Mouse (Mus musculus): ENCODE results near the gene Zar1. TPM values are rescaled to one million over a fixed set of nuclear protein-coding genes. Genes with fewer than 3 reads are reported as not detected.
A peak's percentile ranks its signal among the peaks of the same experiment; 100 is the strongest.
"Not testable (repeated sequence)": the region's sequence is repeated elsewhere in the genome, so short reads cannot be mapped to it uniquely, and the experiment has no call there.

Gene Zar1
- total and polyA plus RNA-seq, 2 experiments: not detected

GRCm38 (mm10) chr5:72587192-72587681 lies 6.2 kb upstream of the Zar1 start, which contains the start of gene Gm5868:
Gene Gm5868 (minus strand): TSS chr5:72587551.
- Histone ChIP-seq H3K27ac (replicated peaks; ENCODE audit: insufficient read depth, low read depth, low read length) (no peak within 1 kb of the TSS), H3K79me2 (ENCODE audit: control insufficient read depth, insufficient read depth, low read length) (no peaks in the 10 kb centered on the region), H3K36me3 (ENCODE audit: control insufficient read depth, insufficient read depth, low read length) (no peaks in the 10 kb centered on the region), H3K27me3 (ENCODE audit: control insufficient read depth, insufficient read depth, low read length) (peaks cover 8% of the 10 kb centered on the region), H3K4me3 (ENCODE audit: insufficient read depth, low read depth, low read length) (peak within 1 kb of the TSS; percentile 6; the same call in 1 of the 2 replicates), H3K9ac (ENCODE audit: low read depth, low read length) (no peak within 1 kb of the TSS), H3K4me1 (ENCODE audit: control insufficient read depth, insufficient read depth, low read length) (peaks cover 6% of the 10 kb centered on the region; the same call in 1 of the 2 replicates)
- WGBS: 5% methylated on average over 38 of the region's 38 CpGs
- TF ChIP-seq POLR2A (IDR thresholded peaks at IDR 0.05; ENCODE audit: extremely low read depth, insufficient read depth, low read length) (no peak), CTCF (IDR thresholded peaks at IDR 0.05; ENCODE audit: low read depth, low read length) (no peak)
- DNase-seq (ENCODE audit: extremely low read depth, low read depth, low spot score): no peak

DNA sequence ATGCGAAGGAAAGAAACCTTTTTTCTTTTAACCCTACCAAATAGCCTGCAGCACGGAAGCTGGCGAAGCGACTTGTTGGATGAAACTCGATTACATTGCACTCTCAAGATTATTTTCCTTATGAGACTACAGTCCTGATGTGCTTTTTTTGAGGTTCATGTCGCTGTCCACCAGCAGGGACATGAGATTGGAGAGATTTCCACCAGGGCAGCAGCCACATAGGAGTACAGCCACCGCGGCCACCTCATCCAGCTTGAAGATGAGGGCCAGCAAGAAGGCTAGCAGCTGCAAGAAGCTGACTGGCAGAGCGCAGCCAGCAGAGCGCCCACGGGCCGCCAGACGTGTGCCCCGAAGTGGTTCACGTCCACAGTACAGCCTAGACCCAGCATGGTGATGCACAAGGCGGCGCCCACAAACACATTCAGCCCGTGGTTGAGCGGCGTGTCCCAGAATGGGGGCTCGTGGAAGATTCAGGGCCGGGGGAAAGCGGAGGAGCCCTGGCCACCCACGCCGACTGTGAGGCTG lies 5.7 kb upstream of the Zar1 start:
- H3K27me3 ChIP-seq (ENCODE audit: control insufficient read depth, insufficient read depth, low read length); H3K27ac ChIP-seq (replicated peaks; ENCODE audit: insufficient read depth, low read depth, low read length); H3K4me3 ChIP-seq (ENCODE audit: insufficient read depth, low read depth, low read length); H3K36me3 ChIP-seq (ENCODE audit: control insufficient read depth, insufficient read depth, low read length); DNase-seq (ENCODE audit: extremely low read depth, low read depth, low spot score); H3K79me2 ChIP-seq (ENCODE audit: control insufficient read depth, insufficient read depth, low read length); H3K9ac ChIP-seq (ENCODE audit: low read depth, low read length); H3K4me1 ChIP-seq (ENCODE audit: control insufficient read depth, insufficient read depth, low read length): not testable (repeated sequence)
- 40% methylated on average over 25 of the region's 25 CpGs for WGBS

DNA sequence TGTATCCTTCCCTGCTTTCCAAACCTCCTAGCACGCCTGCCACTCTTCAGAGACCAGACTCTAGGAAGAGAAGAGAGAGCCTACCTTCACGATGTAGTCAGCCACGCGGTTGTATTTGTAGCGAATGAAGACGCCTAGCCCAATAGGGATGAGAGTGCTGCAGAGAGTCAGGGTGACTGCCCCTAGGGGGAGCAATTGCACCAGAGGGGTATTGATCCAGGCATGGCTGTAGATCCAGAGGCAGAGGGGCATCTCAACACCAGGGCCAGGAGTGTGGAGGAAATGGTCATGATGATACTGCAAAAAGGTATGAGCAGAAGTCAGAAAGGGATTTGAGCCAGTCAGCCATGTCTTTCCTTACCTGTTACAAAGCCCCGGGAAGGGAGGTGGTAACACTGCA lies 5.1 kb upstream of the Zar1 start:
- TF ChIP-seq CTCF (IDR thresholded peaks at IDR 0.05; ENCODE audit: low read depth, low read length): peak; percentile 74
- WGBS: 43% methylated on average over 7 of the region's 7 CpGs
- H3K36me3 ChIP-seq (ENCODE audit: control insufficient read depth, insufficient read depth, low read length); H3K4me1 ChIP-seq (ENCODE audit: control insufficient read depth, insufficient read depth, low read length); H3K27ac ChIP-seq (replicated peaks; ENCODE audit: insufficient read depth, low read depth, low read length); H3K9ac ChIP-seq (ENCODE audit: low read depth, low read length); H3K4me3 ChIP-seq (ENCODE audit: insufficient read depth, low read depth, low read length); H3K79me2 ChIP-seq (ENCODE audit: control insufficient read depth, insufficient read depth, low read length); H3K27me3 ChIP-seq (ENCODE audit: control insufficient read depth, insufficient read depth, low read length): not testable (repeated sequence)
- peak; percentile 20 for DNase-seq (ENCODE audit: extremely low read depth, low read depth, low spot score)

DNA sequence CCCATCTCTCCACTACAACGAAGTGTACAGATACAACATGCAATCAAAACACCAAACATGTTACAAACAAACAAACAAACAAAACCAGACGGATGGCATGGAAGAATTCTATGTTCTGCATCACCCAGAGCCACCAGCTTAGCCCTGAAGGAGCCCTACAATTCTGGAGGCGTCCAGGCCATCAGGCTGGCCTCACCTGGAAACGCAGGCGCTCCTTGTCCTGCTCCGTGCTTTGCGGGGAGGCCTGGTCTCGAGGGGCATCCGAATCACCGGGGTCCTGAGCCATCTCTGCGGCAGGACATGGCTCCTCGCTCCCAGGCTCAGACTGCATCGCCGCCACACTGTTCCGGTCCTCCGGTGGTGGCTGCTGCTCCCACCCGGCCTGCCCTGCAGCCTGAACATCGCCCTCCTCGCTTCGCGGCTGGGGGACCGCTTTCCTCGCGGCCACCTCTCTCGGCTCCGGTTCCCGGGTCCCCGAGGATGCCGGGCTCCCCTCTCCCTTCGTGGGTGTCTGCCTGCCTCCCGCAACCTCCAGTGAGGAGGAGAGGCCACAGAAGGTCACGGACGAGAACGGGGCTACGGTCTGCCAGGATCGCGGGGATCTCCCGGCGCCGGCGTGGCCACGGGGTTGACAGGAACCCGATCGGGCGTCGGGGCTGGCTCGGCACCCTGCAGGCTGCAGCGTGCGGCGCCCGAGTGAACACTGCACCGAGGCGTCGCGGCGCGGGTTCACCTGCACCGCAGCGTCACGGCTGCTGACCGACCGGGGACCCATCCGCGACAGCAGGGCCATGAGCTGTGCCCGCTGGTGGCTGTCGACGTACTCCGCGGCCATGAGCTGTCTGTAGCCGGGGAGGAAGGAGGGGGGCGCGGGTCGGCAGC lies 725 bp downstream of the Zar1 start:
- H3K36me3 ChIP-seq (ENCODE audit: control insufficient read depth, insufficient read depth, low read length); H3K4me1 ChIP-seq (ENCODE audit: control insufficient read depth, insufficient read depth, low read length); H3K79me2 ChIP-seq (ENCODE audit: control insufficient read depth, insufficient read depth, low read length); H3K27ac ChIP-seq (replicated peaks; ENCODE audit: insufficient read depth, low read depth, low read length); H3K9ac ChIP-seq (ENCODE audit: low read depth, low read length); DNase-seq (ENCODE audit: extremely low read depth, low read depth, low spot score): not testable (repeated sequence)
- WGBS: 6% methylated on average over 68 of the region's 73 CpGs
- Histone ChIP-seq H3K4me3 (ENCODE audit: insufficient read depth, low read depth, low read length) (peak overlapping the region; percentile 18; the same call in 1 of the 2 replicates), H3K27me3 (ENCODE audit: control insufficient read depth, insufficient read depth, low read length) (peaks cover 11% of the 10 kb centered on the region)

DNA sequence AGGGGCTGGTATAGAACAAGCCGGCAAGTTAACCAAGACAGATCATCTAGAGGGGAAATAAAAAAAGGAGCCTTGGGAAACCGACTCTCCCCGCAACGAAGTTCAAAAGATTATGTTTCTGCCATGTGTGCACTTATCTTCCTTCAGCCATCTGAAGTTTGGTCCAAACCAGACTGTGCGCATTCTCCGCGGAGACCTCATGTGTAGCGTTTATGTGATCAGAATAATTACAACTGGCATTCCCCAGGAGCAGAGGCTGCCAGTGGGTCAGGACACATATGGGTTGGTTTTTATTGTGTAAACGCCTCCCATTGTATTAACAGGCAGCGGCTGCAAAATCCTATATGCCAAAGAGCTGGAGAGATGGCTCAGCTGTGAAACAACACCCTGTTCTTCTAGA lies 1.5 kb downstream of the Zar1 start:
- not testable (repeated sequence) for DNase-seq (ENCODE audit: extremely low read depth, low read depth, low spot score); H3K4me3 ChIP-seq (ENCODE audit: insufficient read depth, low read depth, low read length); H3K36me3 ChIP-seq (ENCODE audit: control insufficient read depth, insufficient read depth, low read length); H3K4me1 ChIP-seq (ENCODE audit: control insufficient read depth, insufficient read depth, low read length); H3K27ac ChIP-seq (replicated peaks; ENCODE audit: insufficient read depth, low read depth, low read length); H3K79me2 ChIP-seq (ENCODE audit: control insufficient read depth, insufficient read depth, low read length); H3K9ac ChIP-seq (ENCODE audit: low read depth, low read length)
- WGBS: 84% methylated on average over 10 of the region's 10 CpGs
- H3K27me3 ChIP-seq (ENCODE audit: control insufficient read depth, insufficient read depth, low read length): peaks cover 11% of the 10 kb centered on the region

DNA sequence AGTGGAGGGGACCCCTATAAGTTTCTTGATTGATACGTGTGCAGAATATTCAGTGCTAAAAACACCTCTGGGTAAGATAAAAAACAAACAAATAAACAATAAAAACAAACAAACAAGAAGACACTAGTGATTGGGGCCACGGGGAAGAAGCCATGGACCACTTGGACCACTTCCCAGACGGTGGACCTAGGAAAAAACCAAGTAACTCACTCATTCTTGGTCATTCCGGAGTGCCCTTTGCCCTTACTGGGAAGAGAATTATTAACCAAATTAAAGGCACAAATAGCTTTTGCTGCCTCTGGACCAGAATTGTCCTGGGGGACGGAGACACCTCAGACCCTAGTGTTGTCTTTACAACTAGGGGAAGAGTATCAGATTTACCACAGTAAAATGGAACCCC lies 15.4 kb downstream of the Zar1 start:
- Histone ChIP-seq H3K4me1 (ENCODE audit: control insufficient read depth, insufficient read depth, low read length) (no peaks in the 10 kb centered on the region), H3K27ac (replicated peaks; ENCODE audit: insufficient read depth, low read depth, low read length) (no peak overlapping the region), H3K36me3 (ENCODE audit: control insufficient read depth, insufficient read depth, low read length) (no peaks in the 10 kb centered on the region), H3K4me3 (ENCODE audit: insufficient read depth, low read depth, low read length) (no peak overlapping the region), H3K9ac (ENCODE audit: low read depth, low read length) (no peak overlapping the region), H3K27me3 (ENCODE audit: control insufficient read depth, insufficient read depth, low read length) (no peaks in the 10 kb centered on the region), H3K79me2 (ENCODE audit: control insufficient read depth, insufficient read depth, low read length) (no peaks in the 10 kb centered on the region)
- 41% methylated on average over 5 of the region's 5 CpGs for WGBS
- DNase-seq (ENCODE audit: extremely low read depth, low read depth, low spot score): peak; percentile 81
- TF ChIP-seq POLR2A (IDR thresholded peaks at IDR 0.05; ENCODE audit: extremely low read depth, insufficient read depth, low read length) (no peak), CTCF (IDR thresholded peaks at IDR 0.05; ENCODE audit: low read depth, low read length) (no peak)

GRCm38 (mm10) chr5:72563183-72563582 lies 17.9 kb downstream of the Zar1 start:
- not testable (repeated sequence) for H3K36me3 ChIP-seq (ENCODE audit: control insufficient read depth, insufficient read depth, low read length); H3K4me3 ChIP-seq (ENCODE audit: insufficient read depth, low read depth, low read length); H3K79me2 ChIP-seq (ENCODE audit: control insufficient read depth, insufficient read depth, low read length); H3K27me3 ChIP-seq (ENCODE audit: control insufficient read depth, insufficient read depth, low read length); H3K9ac ChIP-seq (ENCODE audit: low read depth, low read length); H3K4me1 ChIP-seq (ENCODE audit: control insufficient read depth, insufficient read depth, low read length); H3K27ac ChIP-seq (replicated peaks; ENCODE audit: insufficient read depth, low read depth, low read length); DNase-seq (ENCODE audit: extremely low read depth, low read depth, low spot score)
- WGBS: 82% methylated on average over 2 of the region's 2 CpGs

All from liver, adult 2 months (tissue).